Mouse (Mus musculus) layer of hippocampus, adult 9-11 months (tissue): ENCODE measurements around the gene Kcnip4.

Experiments used
- DNase-seq: peaks from one replicate; pipeline ENCODE4 v3.0.0; 2022

Gene Kcnip4

GRCm38 (mm10) chr5:48840971-48841370 is 683.7 kb downstream of the Kcnip4 start:
- DNase-seq = no peak

DNA sequence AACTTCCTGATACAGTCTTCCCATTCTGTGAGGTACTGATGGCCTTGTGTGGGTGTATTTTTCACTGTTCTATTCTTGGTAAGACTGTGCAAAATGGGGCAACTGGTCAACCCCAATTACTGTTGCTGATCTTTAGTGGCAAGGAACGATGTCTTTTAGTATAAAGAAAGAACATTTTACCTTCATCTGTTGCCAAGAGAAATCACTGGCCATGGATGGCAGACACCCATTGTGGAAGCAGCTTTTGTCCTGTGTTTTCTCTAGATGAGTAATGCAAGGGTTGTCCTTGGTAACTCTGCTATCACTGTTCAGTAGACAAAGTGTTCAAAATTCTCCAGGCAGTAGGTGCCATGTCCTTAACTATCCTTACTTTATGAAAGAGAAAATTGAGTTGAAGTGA is 729.2 kb downstream of the Kcnip4 start:
- DNase-seq = no peak

GRCm38 (mm10) chr5:48779376-48779775 is 745.3 kb downstream of the Kcnip4 start:
- no peak for DNase-seq

DNA sequence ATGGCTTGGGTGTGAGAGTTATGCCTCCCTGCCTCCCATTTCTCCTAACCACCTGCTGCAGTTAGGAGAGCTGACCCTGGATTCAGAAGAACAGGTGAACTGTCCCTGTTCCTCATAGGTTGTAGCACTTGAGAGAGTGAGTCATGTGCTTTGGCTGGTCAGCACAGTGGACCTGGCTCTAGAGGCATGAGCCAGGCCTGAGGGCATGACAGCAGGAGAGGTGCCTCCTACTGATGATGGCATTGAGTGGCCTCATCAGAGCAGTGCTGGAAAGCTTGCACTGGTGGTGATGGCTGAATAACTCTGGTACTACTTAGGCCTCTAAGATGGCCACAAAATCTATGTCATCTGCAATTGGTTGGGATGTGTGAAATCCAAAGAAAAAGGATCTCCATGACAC is 776.1 kb downstream of the Kcnip4 start:
- no peak for DNase-seq

DNA sequence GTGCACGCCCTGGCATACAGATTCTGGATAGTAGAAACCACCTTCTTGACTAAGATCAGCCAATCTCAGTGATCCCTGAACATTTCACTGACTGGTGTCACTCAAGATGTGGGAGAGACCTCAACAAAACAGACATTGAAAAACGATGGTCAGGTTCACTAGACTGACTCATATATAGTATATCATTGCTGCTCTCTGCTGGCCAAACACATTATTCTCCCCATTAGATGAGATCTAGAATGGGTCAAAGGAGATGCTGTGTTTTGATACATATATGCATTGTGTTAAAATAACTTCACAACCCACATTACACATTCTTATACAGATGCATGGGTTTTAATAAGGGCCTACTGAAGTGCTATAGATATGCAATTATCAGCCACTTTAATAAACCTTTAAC is 787.1 kb downstream of the Kcnip4 start:
- DNase-seq = no peak

- peak; percentile 27 for DNase-seq
Observed at GRCm38 (mm10) chr5:48718166-48718565, 806.5 kb downstream of the Kcnip4 start.

DNA sequence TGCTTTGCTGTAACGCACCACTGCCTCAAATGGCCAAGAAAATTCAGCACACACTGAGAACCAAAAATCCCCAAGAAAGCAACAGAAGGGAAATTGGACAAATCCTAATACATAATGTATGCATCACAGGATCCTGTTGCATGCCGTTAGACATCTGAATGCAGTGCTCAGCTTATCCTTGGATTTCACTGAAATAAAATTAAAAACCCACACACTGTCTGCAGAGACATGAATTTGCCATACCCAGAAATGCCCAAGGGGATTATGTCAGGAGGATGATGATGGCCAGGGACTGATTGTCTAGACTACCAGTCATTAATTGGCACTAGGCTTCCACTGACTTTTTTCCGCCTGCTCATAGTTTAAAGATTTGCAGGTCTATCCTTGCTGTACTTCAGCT is 818.7 kb downstream of the Kcnip4 start:
- no peak for DNase-seq

DNA sequence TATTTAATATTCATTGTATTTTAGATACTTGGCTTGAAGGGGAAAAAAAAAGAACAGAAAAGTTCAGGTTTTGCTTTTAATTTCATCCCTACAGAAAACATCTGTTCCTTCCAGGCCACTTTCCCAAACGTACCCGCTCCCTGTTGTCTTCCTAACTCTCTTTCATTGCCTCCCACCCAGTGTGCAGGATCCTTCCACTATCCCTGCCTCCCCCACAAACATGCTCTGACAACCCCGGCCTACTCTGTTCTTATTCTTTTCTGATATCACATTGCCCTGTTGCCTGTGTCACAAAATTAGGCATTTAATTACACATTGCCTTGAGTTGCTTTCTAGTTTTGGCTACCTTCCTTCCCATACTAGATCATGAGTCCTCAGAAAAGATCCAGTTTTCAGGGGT is 837.6 kb downstream of the Kcnip4 start:
- no peak for DNase-seq

DNA sequence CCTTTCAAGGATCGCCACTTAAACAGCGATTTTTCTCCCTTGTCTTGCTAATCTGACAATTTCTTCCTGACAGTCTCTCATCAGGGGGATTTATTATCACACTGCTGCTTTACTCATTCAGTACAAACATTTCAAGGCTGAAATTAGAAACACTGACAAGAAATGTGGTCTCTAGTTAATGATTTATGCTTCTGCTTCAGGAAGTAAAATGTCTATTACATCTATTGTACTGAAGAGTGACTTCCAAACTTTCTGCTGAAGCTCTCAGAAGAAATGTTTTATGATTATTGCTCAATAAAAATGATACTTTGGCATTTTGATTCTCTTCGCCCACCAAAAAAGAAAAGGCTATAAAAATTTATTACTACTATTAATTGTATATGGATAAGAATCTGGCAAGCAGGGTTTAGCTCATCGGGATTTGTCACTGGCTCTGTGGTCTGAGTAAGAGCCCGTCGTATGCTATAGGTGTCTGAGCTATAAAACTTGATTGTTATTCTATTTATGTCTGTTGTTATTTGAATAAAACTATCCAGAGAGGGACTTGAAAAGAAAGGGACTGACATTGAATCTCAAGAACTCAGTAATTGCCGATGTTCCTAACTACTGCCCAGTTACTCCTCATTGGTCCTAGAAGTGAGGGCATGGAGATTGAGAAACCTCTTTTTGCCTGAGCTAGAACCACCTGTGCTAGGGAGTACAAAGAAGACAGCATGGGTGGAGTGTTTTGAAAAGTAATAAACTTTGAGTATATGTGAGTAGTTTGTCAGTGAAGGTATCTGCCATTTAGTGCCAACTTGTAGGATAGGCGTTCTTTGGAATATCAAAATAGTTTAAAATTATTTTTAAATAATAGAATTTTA is 844.7 kb downstream of the Kcnip4 start:
- DNase-seq = no peak

DNA sequence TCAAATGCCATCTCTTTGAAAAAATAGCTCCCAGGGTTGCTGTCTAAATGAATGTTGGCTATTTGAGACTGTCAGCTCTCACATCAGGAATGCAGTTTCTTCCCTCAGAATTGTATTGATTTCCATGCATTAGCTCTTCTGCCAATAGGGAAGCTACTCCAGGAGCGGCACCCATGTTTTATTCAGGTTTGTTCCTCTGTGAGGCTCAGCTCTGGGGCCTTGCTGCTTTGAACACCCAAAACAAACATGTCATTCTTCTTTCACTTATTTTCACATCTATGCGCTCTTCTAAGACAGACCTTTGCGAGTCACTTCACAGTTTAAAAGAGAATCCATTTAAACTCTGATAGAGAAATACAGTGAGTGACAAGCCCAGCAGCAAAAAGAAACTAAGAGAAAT is 862.2 kb downstream of the Kcnip4 start:
- DNase-seq = no peak

- no peak for DNase-seq
Observed at GRCm38 (mm10) chr5:48659975-48660374, 864.7 kb downstream of the Kcnip4 start.

GRCm38 (mm10) chr5:48650496-48650895 is 874.2 kb downstream of the Kcnip4 start:
- no peak for DNase-seq

DNA sequence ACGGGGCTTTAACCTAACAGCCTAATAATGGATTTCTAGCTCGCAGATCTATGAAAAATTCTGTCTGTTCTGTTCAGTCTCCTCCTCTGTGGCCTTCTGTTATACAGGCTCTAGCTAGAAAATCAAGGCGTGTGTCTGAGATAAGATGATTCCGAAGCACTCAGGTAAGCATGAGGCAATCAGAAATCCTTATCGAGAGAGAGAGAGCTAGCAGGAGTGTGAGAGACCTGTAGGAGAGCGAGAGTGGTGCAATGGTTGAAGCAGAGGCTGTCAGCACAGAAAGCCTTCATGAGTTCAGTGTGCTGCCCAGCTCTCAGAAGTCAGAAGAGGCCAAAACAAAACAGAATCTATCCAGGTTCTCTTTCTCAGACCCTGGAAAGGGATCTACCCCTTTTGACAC is 888.0 kb downstream of the Kcnip4 start:
- DNase-seq = no peak

DNA sequence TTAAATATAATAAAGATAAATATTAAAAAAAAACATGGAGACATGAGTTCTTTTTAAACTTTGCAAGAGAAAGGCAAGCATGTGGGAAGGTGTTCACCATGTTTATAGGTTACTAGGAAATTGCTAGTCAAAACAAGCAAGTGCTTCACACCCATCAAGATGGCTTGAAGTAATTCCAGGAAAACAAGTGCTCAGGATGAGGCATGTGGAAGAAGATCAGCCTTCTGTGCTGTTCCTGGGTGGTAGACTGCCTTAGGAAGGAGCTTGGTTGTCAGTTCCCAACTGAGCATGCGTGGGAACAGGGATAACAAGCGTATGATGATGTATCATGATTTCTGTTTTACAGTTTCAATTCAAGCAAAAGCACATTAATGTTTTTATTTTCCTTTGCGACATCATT is 891.1 kb downstream of the Kcnip4 start:
- DNase-seq = no peak

- DNase-seq = no peak
Observed at GRCm38 (mm10) chr5:48623370-48623769, 901.3 kb downstream of the Kcnip4 start.

GRCm38 (mm10) chr5:48606916-48607315 is 917.8 kb downstream of the Kcnip4 start:
- no peak for DNase-seq

DNA sequence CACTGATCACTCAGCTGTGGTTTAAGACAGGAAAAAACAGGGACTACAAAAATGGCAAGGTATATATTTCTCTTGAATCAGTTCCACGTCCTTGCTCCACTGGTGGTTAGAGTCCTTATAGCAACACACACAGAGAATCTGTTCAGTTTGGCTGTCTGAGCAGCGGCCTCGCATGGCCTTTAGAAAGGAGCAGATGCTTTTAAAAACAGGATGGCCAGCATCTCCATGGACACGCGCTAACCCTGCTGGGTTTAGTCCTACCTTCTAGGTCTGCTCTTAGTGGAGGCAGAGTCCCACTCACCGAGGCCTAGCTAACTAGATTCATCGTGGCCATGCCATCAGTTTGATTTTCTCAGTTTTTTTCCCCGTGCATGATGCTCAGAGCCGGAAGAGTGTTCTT is 918.4 kb downstream of the Kcnip4 start:
- no peak for DNase-seq

DNA sequence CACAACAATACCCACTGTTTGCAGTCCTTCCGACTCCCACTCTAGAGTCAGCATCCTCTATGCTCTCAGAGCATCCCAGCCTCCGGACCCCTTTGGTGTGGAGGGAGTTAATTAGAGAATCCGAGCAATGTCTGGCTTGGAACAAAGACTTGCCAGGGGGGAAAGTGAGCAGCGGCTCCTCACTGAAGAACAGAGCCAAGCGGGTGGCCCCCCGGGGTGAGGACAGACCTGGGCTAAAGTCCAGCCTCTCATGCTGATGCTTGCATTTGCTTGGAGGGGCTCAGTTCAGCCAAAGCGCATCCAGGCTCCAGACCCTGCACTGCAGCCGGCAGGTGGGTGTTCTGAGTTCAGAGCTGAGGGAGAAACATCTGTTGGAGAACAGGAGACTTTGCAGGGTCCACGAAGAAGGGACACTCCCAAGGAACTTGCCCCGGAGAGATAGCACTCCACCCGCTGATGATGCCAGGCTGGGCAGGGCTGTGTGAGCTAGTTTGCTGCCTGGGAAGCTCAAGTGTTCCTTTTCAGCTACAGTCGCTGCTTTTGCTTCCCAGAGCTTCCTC is 925.1 kb downstream of the Kcnip4 start:
- DNase-seq = no peak

DNA sequence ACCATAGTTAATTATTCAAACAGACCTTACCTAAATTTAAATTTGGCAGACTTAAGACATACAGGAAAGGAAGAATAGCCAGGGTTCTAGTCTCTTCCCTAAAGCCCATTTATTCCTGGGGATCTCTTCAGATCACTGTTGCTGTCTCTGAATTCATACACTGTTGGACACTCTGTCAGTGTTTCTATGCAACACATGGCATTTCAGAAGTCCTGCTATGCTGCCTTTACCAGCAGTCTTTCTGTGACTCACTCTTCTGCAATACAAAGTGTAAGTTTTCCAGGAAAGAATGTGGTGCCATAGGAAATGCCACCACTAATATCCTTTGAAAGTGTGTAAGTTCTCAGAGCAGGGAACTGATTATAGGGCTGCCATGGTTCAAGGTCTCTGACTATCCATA is 936.7 kb downstream of the Kcnip4 start:
- DNase-seq = no peak

DNA sequence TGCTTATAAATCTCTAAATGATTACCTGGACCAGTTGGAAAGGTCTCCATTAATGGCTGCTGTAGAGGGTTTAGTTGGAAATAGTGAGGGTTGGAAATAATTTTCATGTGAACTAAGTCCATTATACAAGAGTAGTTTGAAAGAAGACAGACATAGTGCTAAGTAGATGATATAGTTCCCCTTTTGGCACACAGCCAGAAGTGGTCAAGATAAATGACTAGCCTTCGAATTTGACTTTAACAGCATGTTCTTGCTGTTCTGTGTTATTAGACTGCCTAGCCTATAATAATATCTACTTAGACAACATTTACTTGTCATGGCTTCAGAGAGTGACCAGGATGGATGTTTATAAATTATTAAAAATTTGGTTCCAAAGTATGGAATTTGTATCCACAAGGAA is 941.3 kb downstream of the Kcnip4 start:
- no peak for DNase-seq

GRCm38 (mm10) chr5:48563996-48564587 is 960.6 kb downstream of the Kcnip4 start:
- DNase-seq = no peak

GRCm38 (mm10) chr5:48551753-48552152 is 973.0 kb downstream of the Kcnip4 start:
- DNase-seq = no peak

- DNase-seq = no peak
Observed at GRCm38 (mm10) chr5:48545825-48546224, 978.9 kb downstream of the Kcnip4 start.
